Mouse (Mus musculus) G1E (cell line): ENCODE measurements at regions not wholly inside any gene's neighbourhood (a gene's known extent, or its start where the extent isn't known, plus 50 kb on each side); places are given as distances from the start of the nearest gene placed in this dataset.

Experiments
- ATAC-seq: 2 replicates; pipeline ENCODE4 v1.8.0; 2016; ENCODE audit warnings: mild to moderate bottlenecking; ENCODE audit not compliant: insufficient number of reproducible peaks, poor library complexity, low FRiP score, severe bottlenecking; ENCODE audit errors: extremely low read depth
- DNase-seq: peaks from one replicate; pipeline ENCODE4 v3.0.0; 2012; ENCODE audit warnings: low spot score
- H3K27me3 ChIP-seq: 2 replicates; pipeline ENCODE4 v1.6.1; 2012; ENCODE audit warnings: mild to moderate bottlenecking, low read length, inconsistent platforms; ENCODE audit not compliant: insufficient read depth
- H3K36me3 ChIP-seq: replicated peaks from 2 replicates; pipeline ENCODE3; 2012; ENCODE audit warnings: mild to moderate bottlenecking, inconsistent platforms
- H3K4me1 ChIP-seq: 2 replicates; pipeline ENCODE4 v1.6.1; 2012; ENCODE audit warnings: low read depth, low read length, inconsistent platforms, mixed read lengths; ENCODE audit not compliant: insufficient read depth
- H3K4me3 ChIP-seq: 2 replicates; pipeline ENCODE4 v1.5.1; 2012; ENCODE audit warnings: low read depth, mild to moderate bottlenecking, inconsistent platforms, low read length, moderate library complexity, mixed read lengths
- H3K9me3 ChIP-seq: replicated peaks from 2 replicates; pipeline ENCODE4 v1.6.1; 2012; ENCODE audit warnings: inconsistent platforms
- CTCF ChIP-seq: IDR thresholded peaks from 2 replicates; pipeline ENCODE4 v1.5.1; 2012; ENCODE audit warnings: low read depth, low read length, inconsistent platforms, mixed read lengths
- GATA1 ChIP-seq: IDR thresholded peaks from 2 replicates; pipeline ENCODE4 v1.6.1; 2012; ENCODE audit warnings: borderline replicate concordance, low read length, inconsistent platforms, mixed read lengths
- GATA2 ChIP-seq: IDR thresholded peaks from 2 replicates; pipeline ENCODE4 v1.6.1; 2012; ENCODE audit warnings: low read depth, low read length, inconsistent platforms, borderline replicate concordance
- POLR2AphosphoS5 ChIP-seq: IDR thresholded peaks from 2 replicates; pipeline ENCODE4 v1.6.1; 2012; ENCODE audit warnings: low read depth, low read length, inconsistent platforms; ENCODE audit not compliant: insufficient replicate concordance
- TAL1 ChIP-seq: conservative IDR thresholded peaks from 2 replicates; pipeline ENCODE4 v1.6.1; 2012; ENCODE audit warnings: low read depth, low read length, inconsistent platforms, mixed read lengths

- DNase-seq = no peak
- H3K4me3 ChIP-seq = no peak overlapping the region
- no peaks in the 10 kb centered on the region for H3K4me1 ChIP-seq
- peaks cover 13% of the 10 kb centered on the region for H3K9me3 ChIP-seq
- no peak for TF ChIP-seq POLR2AphosphoS5
- ATAC-seq = no peak
- H3K36me3 ChIP-seq = no peaks in the 10 kb centered on the region
- no peaks in the 10 kb centered on the region for H3K27me3 ChIP-seq
Measured at GRCm38 (mm10) chr7:124667180-124667968, 684.7 kb downstream of the Hs3st4 start.

GRCm38 (mm10) chr7:124668058-124668457 is 685.4 kb downstream of the Hs3st4 start:
- no peaks in the 10 kb centered on the region for H3K27me3 ChIP-seq
- H3K4me3 ChIP-seq = no peak overlapping the region
- no peaks in the 10 kb centered on the region for H3K4me1 ChIP-seq
- no peak for DNase-seq
- no peak for TF ChIP-seq GATA1
- TF ChIP-seq GATA2 = no peak
- TF ChIP-seq POLR2AphosphoS5 = no peak
- TF ChIP-seq CTCF = no peak
- peaks cover 14% of the 10 kb centered on the region for H3K9me3 ChIP-seq
- no peaks in the 10 kb centered on the region for H3K36me3 ChIP-seq
- no peak for ATAC-seq

GRCm38 (mm10) chr7:124670477-124670876 is 687.8 kb downstream of the Hs3st4 start:
- H3K9me3 ChIP-seq = peaks cover 14% of the 10 kb centered on the region
- no peaks in the 10 kb centered on the region for H3K27me3 ChIP-seq
- TF ChIP-seq GATA1 (no peak), GATA2 (no peak), POLR2AphosphoS5 (no peak), TAL1 (no peak), CTCF (no peak)
- ATAC-seq = no peak
- DNase-seq = no peak
- H3K36me3 ChIP-seq = no peaks in the 10 kb centered on the region
- H3K4me1 ChIP-seq = no peaks in the 10 kb centered on the region
- no peak overlapping the region for H3K4me3 ChIP-seq

- Histone ChIP-seq H3K9me3 (peaks cover 14% of the 10 kb centered on the region), H3K27me3 (no peaks in the 10 kb centered on the region), H3K36me3 (no peaks in the 10 kb centered on the region), H3K4me1 (no peaks in the 10 kb centered on the region), H3K4me3 (no peak overlapping the region)
- DNase-seq (no peak), ATAC-seq (no peak)
- TF ChIP-seq POLR2AphosphoS5 (no peak), GATA2 (no peak), GATA1 (no peak), CTCF (no peak), TAL1 (no peak)
Measured at GRCm38 (mm10) chr7:124671117-124671516, 688.4 kb downstream of the Hs3st4 start.

- Histone ChIP-seq H3K9me3 (peaks cover 32% of the 10 kb centered on the region), H3K27me3 (no peaks in the 10 kb centered on the region), H3K4me1 (no peaks in the 10 kb centered on the region), H3K36me3 (no peaks in the 10 kb centered on the region), H3K4me3 (no peak overlapping the region)
- no peak for ATAC-seq
- no peak for DNase-seq
- TF ChIP-seq CTCF (no peak), TAL1 (no peak), GATA2 (no peak), GATA1 (no peak), POLR2AphosphoS5 (no peak)
Measured at GRCm38 (mm10) chr7:124676854-124677515, 694.3 kb downstream of the Hs3st4 start.

- H3K4me1 ChIP-seq = no peaks in the 10 kb centered on the region
- no peaks in the 10 kb centered on the region for H3K27me3 ChIP-seq
- peaks cover 35% of the 10 kb centered on the region for H3K9me3 ChIP-seq
- TF ChIP-seq POLR2AphosphoS5 = no peak
- no peak for TF ChIP-seq CTCF
- TF ChIP-seq GATA1 = no peak
- TF ChIP-seq TAL1 = no peak
- TF ChIP-seq GATA2 = no peak
- DNase-seq = no peak
- ATAC-seq = no peak
- no peaks in the 10 kb centered on the region for H3K36me3 ChIP-seq
- no peak overlapping the region for H3K4me3 ChIP-seq
Measured at GRCm38 (mm10) chr7:124680561-124680960, 697.9 kb downstream of the Hs3st4 start.
